Mouse (Mus musculus): ENCODE measurements around the gene Ihh. TPM values are rescaled to one million over a fixed set of nuclear protein-coding genes. Genes with fewer than 3 reads are reported as not detected.

The Ihh gene
- polyA plus RNA-seq, 1 experiment from 2014 or later: 0.21 TPM

MicroRNAs encoded within 50 kb of the gene (microRNA counts, 519-probe panel; counts per million panel counts)
- 177 counts per million, percentile 53 among the panel's probes with 10 or more counts for microRNA mmu-miR-375

Small RNAs within 50 kb of the gene (microRNA-seq; reads per million reads assigned to microRNA genes)
- 251 reads per million, percentile 62 among the genes with 10 or more reads in this experiment for gene Mir375

Other genes starting within 250 kb of the Ihh start
- gene Cyp27a1, start 238.1 kb downstream of the Ihh start, polyA plus RNA-seq (2015; fragmentation: Nextera tagmentation; extraction: Ambion mirVana): 0.81 and 1.4 TPM in 2 replicates
- gene Prkag3, start 202.5 kb downstream of the Ihh start, polyA plus RNA-seq (2015; fragmentation: Nextera tagmentation; extraction: Ambion mirVana): not detected in 2 replicates
- 0.73 and 0.92 TPM in 2 replicates for gene Wnt6, start 179.8 kb downstream of the Ihh start, polyA plus RNA-seq (2015; fragmentation: Nextera tagmentation; extraction: Ambion mirVana)
- 0.29 and 0.63 TPM in 2 replicates for gene Wnt10a, start 160.2 kb downstream of the Ihh start, polyA plus RNA-seq (2015; fragmentation: Nextera tagmentation; extraction: Ambion mirVana)
- gene Cdk5r2, start 96.7 kb downstream of the Ihh start, polyA plus RNA-seq (2015; fragmentation: Nextera tagmentation; extraction: Ambion mirVana): 0.76 and 1.3 TPM in 2 replicates
- gene Fev, start 66.3 kb downstream of the Ihh start, polyA plus RNA-seq (2015; fragmentation: Nextera tagmentation; extraction: Ambion mirVana): not detected in 2 replicates
- gene Cryba2, start 58.5 kb downstream of the Ihh start, polyA plus RNA-seq (2015; fragmentation: Nextera tagmentation; extraction: Ambion mirVana): not detected in 2 replicates
- gene Cfap65, start 16.1 kb downstream of the Ihh start, polyA plus RNA-seq (2015; fragmentation: Nextera tagmentation; extraction: Ambion mirVana): 0.56 and 0.57 TPM in 2 replicates
- gene Nhej1, start 173.5 kb upstream of the Ihh start, polyA plus RNA-seq (2015; fragmentation: Nextera tagmentation; extraction: Ambion mirVana): 8.4 and 10.6 TPM in 2 replicates
- 0.08 TPM in 1 of 2 replicates, not detected in the other for gene Slc23a3, start 182.2 kb upstream of the Ihh start, polyA plus RNA-seq (2015; fragmentation: Nextera tagmentation; extraction: Ambion mirVana)
- gene Cnppd1, start 191.0 kb upstream of the Ihh start, polyA plus RNA-seq (2015; fragmentation: Nextera tagmentation; extraction: Ambion mirVana): 47.1 and 52.8 TPM in 2 replicates
- gene Retreg2, start 191.1 kb upstream of the Ihh start, polyA plus RNA-seq (2015; fragmentation: Nextera tagmentation; extraction: Ambion mirVana): 71.8 and 75.1 TPM in 2 replicates
- 33.2 and 37.9 TPM in 2 replicates for gene Zfand2b, start 217.0 kb upstream of the Ihh start, polyA plus RNA-seq (2015; fragmentation: Nextera tagmentation; extraction: Ambion mirVana)
- 28.6 and 31.7 TPM in 2 replicates for gene Abcb6, start 228.7 kb upstream of the Ihh start, polyA plus RNA-seq (2015; fragmentation: Nextera tagmentation; extraction: Ambion mirVana)
- 22.0 and 23.1 TPM in 2 replicates for gene Ankzf1, start 240.5 kb upstream of the Ihh start, polyA plus RNA-seq (2015; fragmentation: Nextera tagmentation; extraction: Ambion mirVana)
- gene Atg9a, start 240.5 kb upstream of the Ihh start, polyA plus RNA-seq (2015; fragmentation: Nextera tagmentation; extraction: Ambion mirVana): 29.7 and 31.8 TPM in 2 replicates